Mouse (Mus musculus) Patski (cell line): ENCODE measurements around the gene Gm49321. TPM values are rescaled to one million over a fixed set of nuclear protein-coding genes. Genes with fewer than 3 reads are reported as not detected.

ENCODE experiments used
- ATAC-seq: fragments of 100-300 bp; one replicate; pipeline ENCODE4 v1.8.0; 2021
- CTCF ChIA-PET: fragments of 350-600 bp; sonication (Branson Sonifier 250); formaldehyde crosslinking; loops from one replicate; lab custom pipeline; 2022; ENCODE audit warnings: inconsistent platforms; lab: Charles Lee
- POLR2A ChIA-PET: fragments of 350-600 bp; sonication (Branson Sonifier 250); formaldehyde crosslinking; loops from one replicate; lab custom pipeline; 2022; ENCODE audit warnings: antibody characterized with exemption, inconsistent platforms; lab: Charles Lee
- DNase-seq: peaks from one replicate; pipeline ENCODE4 v3.0.0-alpha.2; 2011; ENCODE audit warnings: low read depth, low spot score
- H3K27me3 ChIP-seq: fragments of 371-371 bp; one replicate; pipeline ENCODE4 v1.5.1; 2021
- CTCF ChIP-seq: fragments of 100-300 bp; IDR thresholded peaks from one replicate; pipeline ENCODE4 v1.5.1; 2021
- in situ Hi-C: fragments of 300-500 bp; cut with MboI; formaldehyde crosslinking; loops from 3 replicates; pipeline ENCODE4 v1.11.1; 2018; ENCODE audit warnings: low pct_unique_long_range_greater_than_20kb, mixed read lengths
- polyA plus RNA-seq: library from polyadenylated mRNA; unstranded; gene quantifications from one replicate; pipeline ENCODE4 v1.2.3, GENCODE M21; 2021

Gm49321 gene
- polyA plus RNA-seq, 1 experiment from 2014 or later, result 8.7 TPM

GRCm38 (mm10) chr12:73997297-73998127 is 60.1 kb downstream of the Gm49321 start, which contains the start of gene Syt16:
Gene Syt16 (plus strand): TSS chr12:73997661.
- no peak for TF ChIP-seq CTCF
- peaks cover 38% of the 10 kb centered on the region for H3K27me3 ChIP-seq
- DNase-seq (no peak), ATAC-seq (no peak)
- ChIA-PET CTCF (no interaction called here), POLR2A (no interaction called here)
- in situ Hi-C loops, result no loop called here

- no peak for TF ChIP-seq CTCF
- POLR2A ChIA-PET, result no interaction called here
- no peak for ATAC-seq
Observed at GRCm38 (mm10) chr12:73998128-73998456, 60.6 kb downstream of the Gm49321 start.

GRCm38 (mm10) chr12:74002449-74002848 is 65.0 kb downstream of the Gm49321 start:
- DNase-seq (no peak), ATAC-seq (no peak)
- peaks cover 50% of the 10 kb centered on the region for H3K27me3 ChIP-seq
- CTCF ChIA-PET, result no interaction called here
- TF ChIP-seq CTCF, result no peak
- POLR2A ChIA-PET, result no interaction called here
- in situ Hi-C loops, result no loop called here

More at GRCm38 (mm10) chr12:73998128-73998456, 60.6 kb downstream of the Gm49321 start:
- no peak for DNase-seq
- peaks cover 44% of the 10 kb centered on the region for H3K27me3 ChIP-seq
- in situ Hi-C loops, result no loop called here
- CTCF ChIA-PET, result no interaction called here

GRCm38 (mm10) chr12:74009448-74009911 is 72.0 kb downstream of the Gm49321 start:
- no peak for DNase-seq
- H3K27me3 ChIP-seq, result peaks cover 32% of the 10 kb centered on the region
- peak; percentile 82 for TF ChIP-seq CTCF
- ATAC-seq, result no peak
- in situ Hi-C loops, result loop anchor here (5.0 kb wide), 1 partner anchor 312 kb away; no protein-coding TSS in a partner anchor
- POLR2A ChIA-PET, result no interaction called here
- CTCF ChIA-PET, result interaction anchor here (0.7 to 3.6 kb wide), 5 partner anchors 9 to 306 kb away, joined by 3 to 28 read pairs (median 4); no protein-coding TSS in a partner anchor

- in situ Hi-C loops, result loop anchor here (5.0 to 10.0 kb wide), 2 partner anchors 279 to 449 kb away; no protein-coding TSS in a partner anchor
- DNase-seq, result peak; percentile 25
- peak; percentile 90 for ATAC-seq
- peak; percentile 90 for TF ChIP-seq CTCF
- POLR2A ChIA-PET, result no interaction called here
- peaks cover 31% of the 10 kb centered on the region for H3K27me3 ChIP-seq
- CTCF ChIA-PET, result interaction anchor here (0.8 to 4.0 kb wide), 9 partner anchors 8 to 460 kb away, joined by 3 to 44 read pairs (median 5); no protein-coding TSS in a partner anchor
Observed at GRCm38 (mm10) chr12:74013739-74014138, 76.3 kb downstream of the Gm49321 start.

GRCm38 (mm10) chr12:74014739-74015270 is 77.4 kb downstream of the Gm49321 start:
- in situ Hi-C loops, result loop anchor here (5.0 to 10.0 kb wide), 2 partner anchors 277 to 450 kb away; no protein-coding TSS in a partner anchor
- CTCF ChIA-PET, result interaction anchor here (1.8 to 4.0 kb wide), 3 partner anchors 25 to 461 kb away, joined by 5 to 44 read pairs (median 8); no protein-coding TSS in a partner anchor
- peaks cover 28% of the 10 kb centered on the region for H3K27me3 ChIP-seq
- ATAC-seq (peak; percentile 51), DNase-seq (no peak)
- POLR2A ChIA-PET, result no interaction called here
- peak; percentile 62 for TF ChIP-seq CTCF

- CTCF ChIA-PET, result interaction anchor here (4.0 kb wide), 1 partner anchor 309 kb away, joined by 44 read pairs; no protein-coding TSS in a partner anchor
- no peak for TF ChIP-seq CTCF
- ATAC-seq, result no peak
- in situ Hi-C loops, result loop anchor here (10.0 kb wide), 1 partner anchor 451 kb away; no protein-coding TSS in a partner anchor
- H3K27me3 ChIP-seq, result peaks cover 28% of the 10 kb centered on the region
- no peak for DNase-seq
- POLR2A ChIA-PET, result interaction anchor here (0.7 kb wide), 1 partner anchor 40 kb away, joined by 3 read pairs; no protein-coding TSS in a partner anchor
Observed at GRCm38 (mm10) chr12:74015491-74015890, 78.0 kb downstream of the Gm49321 start.

Other genes with a start within 250 kb of the Gm49321 start
- gene Hif1a, start 36.3 kb upstream of the Gm49321 start, polyA plus RNA-seq, result 253 TPM
- 16.5 TPM for gene Snapc1, start 26.8 kb downstream of the Gm49321 start, polyA plus RNA-seq
- not detected for gene Syt16, start 60.0 kb downstream of the Gm49321 start, polyA plus RNA-seq